Mouse (Mus musculus): ENCODE results near the gene Yaf2.
"Not testable (repeated sequence)": the region's sequence is repeated elsewhere in the genome, so short reads cannot be mapped to it uniquely, and the experiment has no call there.

DNA sequence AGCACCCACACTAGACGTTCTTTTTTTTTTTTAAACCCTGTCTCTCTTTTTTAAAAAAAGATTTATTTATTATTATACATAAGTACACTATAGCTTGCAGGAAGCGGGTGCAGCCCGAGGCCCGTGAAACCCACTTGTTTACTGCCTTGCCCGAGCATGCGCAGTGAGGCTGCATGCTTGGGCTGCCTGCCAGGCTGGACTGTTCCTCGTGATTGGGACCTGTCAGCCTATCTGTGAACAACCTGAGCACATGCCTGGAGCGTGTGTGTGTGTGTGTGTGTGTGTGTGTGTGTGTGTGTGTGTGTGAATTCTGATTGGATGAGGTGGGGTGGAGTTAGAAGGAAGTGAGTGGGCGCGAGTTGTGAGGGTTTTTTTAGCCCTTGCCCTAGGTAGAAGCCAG, 100.3 kb downstream of the Yaf2 start:
- TF ChIP-seq CTCF (IDR thresholded peaks at IDR 0.05; ENCODE audit: borderline replicate concordance, control insufficient read depth, extremely low read depth, insufficient read depth, low read length, poor library complexity); POLR2A (IDR thresholded peaks at IDR 0.05; ENCODE audit: control insufficient read depth, extremely low read depth, insufficient read depth, low read length, poor library complexity): not testable (repeated sequence)
